Mouse (Mus musculus) forebrain, postnatal 0 days (tissue): ENCODE measurements around the gene Cdh13. TPM values are rescaled to one million over a fixed set of nuclear protein-coding genes. Genes with fewer than 3 reads are reported as not detected.

ENCODE experiments used
- ATAC-seq: fragments of 200-750 bp; cut with Nextera tagmentation; 2 replicates; pipeline ENCODE4 v1.8.0; 2017; ENCODE audit warnings: mild to moderate bottlenecking, moderate library complexity
- DNase-seq: peaks from one replicate; pipeline ENCODE4 v3.0.0-alpha.2; 2015
- H3K27ac ChIP-seq: fragments of 300-500 bp; sonication (generic); 2 replicates; pipeline ENCODE4 v1.5.1; 2014; ENCODE audit warnings: low read depth, mild to moderate bottlenecking, antibody characterized with exemption, low read length, moderate library complexity, mixed read lengths
- H3K27me3 ChIP-seq: fragments of 300-500 bp; sonication (generic); 2 replicates; pipeline ENCODE4 v1.6.1; 2014; ENCODE audit warnings: mild to moderate bottlenecking, low read length, mixed read lengths; ENCODE audit not compliant: insufficient read depth
- H3K36me3 ChIP-seq: fragments of 300-500 bp; sonication (generic); 2 replicates; pipeline ENCODE4 v1.6.1; 2014; ENCODE audit warnings: mild to moderate bottlenecking, moderate library complexity; ENCODE audit not compliant: insufficient read depth
- H3K4me1 ChIP-seq: fragments of 300-500 bp; sonication (generic); 2 replicates; pipeline ENCODE4 v1.6.1; 2014; ENCODE audit warnings: antibody characterized with exemption; ENCODE audit not compliant: insufficient read depth
- H3K4me2 ChIP-seq: fragments of 300-500 bp; sonication (generic); 2 replicates; pipeline ENCODE4 v1.6.1; 2014; ENCODE audit warnings: low read depth, mild to moderate bottlenecking, moderate library complexity
- H3K4me3 ChIP-seq: fragments of 300-500 bp; sonication (generic); 2 replicates; pipeline ENCODE4 v1.5.1; 2014; ENCODE audit warnings: low read depth, low read length, mixed read lengths
- H3K9ac ChIP-seq: fragments of 300-500 bp; sonication (generic); 2 replicates; pipeline ENCODE4 v1.6.1; 2014; ENCODE audit warnings: mild to moderate bottlenecking
- H3K9me3 ChIP-seq: fragments of 300-500 bp; sonication (generic); 2 replicates; pipeline ENCODE4 v1.6.1; 2016; ENCODE audit warnings: low read length
- CTCF ChIP-seq: sonication (generic); IDR thresholded peaks from 2 replicates; pipeline ENCODE4 v1.5.1; 2016; ENCODE audit warnings: antibody characterized with exemption, control low read depth, low read depth
- WGBS: fragments of 180-500 bp; shearing (Covaris S2); extraction: QIAGEN DNeasy Blood & Tissue Kit; methylation state at CpG from one replicate; pipeline ENCODE4 v1.1.7; 2014; 5-methylcytosine and 5-hydroxymethylcytosine counted together
- polyA plus RNA-seq: library from polyadenylated mRNA; unstranded; fragments of >200 nt; fragmentation: Nextera tagmentation; extraction: Ambion mirVana; gene quantifications from 2 replicates; pipeline ENCODE4 v1.2.1, GENCODE M21; 2015
- total RNA-seq: library from RNA; depleted of rRNA; stranded (reverse); fragments of >200 nt; gene quantifications from 2 replicates; pipeline ENCODE4 v1.2.3, GENCODE M21; 2014

The Cdh13 gene
- total and polyA plus RNA-seq, 2 experiments from 2014 or later = 127 to 154 TPM

GRCm38 (mm10) chr8:118455245-118455644 lies 171.7 kb downstream of the Cdh13 start:
- Histone ChIP-seq H3K27ac (no peak overlapping the region), H3K4me2 (no peak overlapping the region), H3K27me3 (no peaks in the 10 kb centered on the region), H3K36me3 (no peaks in the 10 kb centered on the region), H3K4me3 (no peak overlapping the region), H3K9ac (no peak overlapping the region), H3K9me3 (no peaks in the 10 kb centered on the region), H3K4me1 (no peaks in the 10 kb centered on the region)
- WGBS = 65% methylated on average over 3 of the region's 3 CpGs
- no peak for TF ChIP-seq CTCF
- no peak for DNase-seq
- no peak for ATAC-seq

- Histone ChIP-seq H3K27ac (no peak overlapping the region), H3K9me3 (no peaks in the 10 kb centered on the region), H3K9ac (no peak overlapping the region), H3K36me3 (no peaks in the 10 kb centered on the region), H3K4me2 (no peak overlapping the region), H3K4me1 (no peaks in the 10 kb centered on the region), H3K4me3 (no peak overlapping the region), H3K27me3 (no peaks in the 10 kb centered on the region)
- DNase-seq (no peak), ATAC-seq (no peak)
- TF ChIP-seq CTCF = no peak
- 87% methylated on average over 3 of the region's 3 CpGs for WGBS
Observed at GRCm38 (mm10) chr8:118465330-118465948, 181.9 kb downstream of the Cdh13 start.

- Histone ChIP-seq H3K36me3 (no peaks in the 10 kb centered on the region), H3K27ac (no peak overlapping the region), H3K9ac (no peak overlapping the region), H3K27me3 (no peaks in the 10 kb centered on the region), H3K9me3 (no peaks in the 10 kb centered on the region), H3K4me2 (no peak overlapping the region), H3K4me3 (no peak overlapping the region), H3K4me1 (no peaks in the 10 kb centered on the region)
- no peak for ATAC-seq
- 58% methylated on average over 9 of the region's 9 CpGs for WGBS
- DNase-seq = no peak
- TF ChIP-seq CTCF = no peak
Observed at GRCm38 (mm10) chr8:118477587-118477986, 194.1 kb downstream of the Cdh13 start.

GRCm38 (mm10) chr8:118488735-118489134 lies 205.2 kb downstream of the Cdh13 start:
- H3K27ac ChIP-seq = no peak overlapping the region
- DNase-seq = peak; percentile 53
- H3K27me3 ChIP-seq = no peaks in the 10 kb centered on the region
- peak; percentile 51; the same call in 1 of the 2 replicates for ATAC-seq
- no peak overlapping the region for H3K9ac ChIP-seq
- H3K9me3 ChIP-seq = no peaks in the 10 kb centered on the region
- TF ChIP-seq CTCF = no peak
- 13% methylated on average over 4 of the region's 4 CpGs for WGBS
- H3K4me1 ChIP-seq = peaks cover 4% of the 10 kb centered on the region; the same call in 1 of the 2 replicates
- H3K4me3 ChIP-seq = no peak overlapping the region
- H3K36me3 ChIP-seq = no peaks in the 10 kb centered on the region
- no peak overlapping the region for H3K4me2 ChIP-seq

- H3K9me3 ChIP-seq = no peaks in the 10 kb centered on the region
- H3K4me1 ChIP-seq = 0 out of 2 replicates have a peak, but pooled peaks cover 1% of the 10 kb centered on the region
- no peak overlapping the region for H3K27ac ChIP-seq
- DNase-seq (no peak), ATAC-seq (no peak)
- no peak overlapping the region for H3K4me2 ChIP-seq
- no peaks in the 10 kb centered on the region for H3K27me3 ChIP-seq
- no peak overlapping the region for H3K9ac ChIP-seq
- no peaks in the 10 kb centered on the region for H3K36me3 ChIP-seq
- 66% methylated on average over 8 of the region's 8 CpGs for WGBS
- H3K4me3 ChIP-seq = no peak overlapping the region
- no peak for TF ChIP-seq CTCF
Observed at GRCm38 (mm10) chr8:118502509-118502908, 219.0 kb downstream of the Cdh13 start.

GRCm38 (mm10) chr8:118509426-118509825 lies 225.9 kb downstream of the Cdh13 start:
- H3K9me3 ChIP-seq = no peaks in the 10 kb centered on the region
- WGBS = 92% methylated on average over 5 of the region's 5 CpGs
- H3K4me2 ChIP-seq = no peak overlapping the region
- ATAC-seq = no peak
- TF ChIP-seq CTCF = no peak
- no peak overlapping the region for H3K27ac ChIP-seq
- no peak overlapping the region for H3K4me3 ChIP-seq
- no peak for DNase-seq
- H3K4me1 ChIP-seq = no peaks in the 10 kb centered on the region
- H3K36me3 ChIP-seq = no peaks in the 10 kb centered on the region
- no peaks in the 10 kb centered on the region for H3K27me3 ChIP-seq
- no peak overlapping the region for H3K9ac ChIP-seq

GRCm38 (mm10) chr8:118513259-118513658 lies 229.7 kb downstream of the Cdh13 start:
- no peaks in the 10 kb centered on the region for H3K36me3 ChIP-seq
- H3K27me3 ChIP-seq = no peaks in the 10 kb centered on the region
- H3K4me1 ChIP-seq = 0 out of 2 replicates have a peak, but pooled peaks cover 4% of the 10 kb centered on the region
- TF ChIP-seq CTCF = no peak
- DNase-seq = no peak
- ATAC-seq = no peak
- H3K27ac ChIP-seq = no peak overlapping the region
- no peaks in the 10 kb centered on the region for H3K9me3 ChIP-seq
- no peak overlapping the region for H3K4me3 ChIP-seq
- H3K4me2 ChIP-seq = no peak overlapping the region
- H3K9ac ChIP-seq = no peak overlapping the region
- WGBS = 26% methylated on average over 6 of the region's 6 CpGs
